Mouse (Mus musculus): ENCODE data around the gene Il1rl2.
"Not testable (repeated sequence)": the region's sequence is repeated elsewhere in the genome, so short reads cannot be mapped to it uniquely, and the experiment has no call there.

Gene Il1rl2

GRCm38 (mm10) chr1:40324457-40324856, at the start of gene Il1rl2:
TSS of gene Il1rl2 (plus strand) at chr1:40324610.
- DNase-seq (ENCODE audit: low spot score in 2 of 2): no peak

GRCm38 (mm10) chr1:40275285-40276013, 49.0 kb upstream of the Il1rl2 start:
- no peak for DNase-seq (ENCODE audit: low spot score in 2 of 2)

GRCm38 (mm10) chr1:40277944-40278343, 46.5 kb upstream of the Il1rl2 start:
- no peak for DNase-seq (ENCODE audit: low spot score in 2 of 2)

GRCm38 (mm10) chr1:40278720-40279119, 45.7 kb upstream of the Il1rl2 start:
- DNase-seq (ENCODE audit: low spot score in 2 of 2): no peak

- no peak for DNase-seq (ENCODE audit: low spot score in 2 of 2)
Observed at GRCm38 (mm10) chr1:40279182-40279743, 45.1 kb upstream of the Il1rl2 start.

GRCm38 (mm10) chr1:40281950-40282349, 42.5 kb upstream of the Il1rl2 start:
- no peak for DNase-seq (ENCODE audit: low spot score in 2 of 2)

GRCm38 (mm10) chr1:40282394-40282793, 42.0 kb upstream of the Il1rl2 start:
- DNase-seq (ENCODE audit: low spot score in 2 of 2): no peak

GRCm38 (mm10) chr1:40283995-40284394, 40.4 kb upstream of the Il1rl2 start:
- DNase-seq (ENCODE audit: low spot score in 2 of 2): no peak

GRCm38 (mm10) chr1:40290489-40291255, 33.7 kb upstream of the Il1rl2 start:
- DNase-seq (ENCODE audit: low spot score in 2 of 2): no peak

- no peak for DNase-seq (ENCODE audit: low spot score in 2 of 2)
Observed at GRCm38 (mm10) chr1:40292231-40292630, 32.2 kb upstream of the Il1rl2 start.

- no peak for DNase-seq (ENCODE audit: low spot score in 2 of 2)
Observed at GRCm38 (mm10) chr1:40293891-40294290, 30.5 kb upstream of the Il1rl2 start.

GRCm38 (mm10) chr1:40294824-40295223, 29.6 kb upstream of the Il1rl2 start:
- no peak for DNase-seq (ENCODE audit: low spot score in 2 of 2)

GRCm38 (mm10) chr1:40298053-40298452, 26.4 kb upstream of the Il1rl2 start:
- DNase-seq (ENCODE audit: low spot score in 2 of 2): no peak

- DNase-seq (ENCODE audit: low spot score in 2 of 2): no peak
Observed at GRCm38 (mm10) chr1:40303179-40303866, 21.1 kb upstream of the Il1rl2 start.

GRCm38 (mm10) chr1:40304321-40304720, 20.1 kb upstream of the Il1rl2 start:
- not testable (repeated sequence) for DNase-seq (ENCODE audit: low spot score in 2 of 2)

- no peak for DNase-seq (ENCODE audit: low spot score in 2 of 2)
Observed at GRCm38 (mm10) chr1:40306111-40306510, 18.3 kb upstream of the Il1rl2 start.

GRCm38 (mm10) chr1:40311123-40311522, 13.3 kb upstream of the Il1rl2 start:
- no peak for DNase-seq (ENCODE audit: low spot score in 2 of 2)

GRCm38 (mm10) chr1:40311625-40312024, 12.8 kb upstream of the Il1rl2 start:
- DNase-seq (ENCODE audit: low spot score in 2 of 2): no peak

- no peak for DNase-seq (ENCODE audit: low spot score in 2 of 2)
Observed at GRCm38 (mm10) chr1:40314016-40314415, 10.4 kb upstream of the Il1rl2 start.

GRCm38 (mm10) chr1:40317657-40318056, 6.8 kb upstream of the Il1rl2 start:
- DNase-seq (ENCODE audit: low spot score in 2 of 2): no peak

- DNase-seq (ENCODE audit: low spot score in 2 of 2): no peak
Observed at GRCm38 (mm10) chr1:40321824-40322223, 2.6 kb upstream of the Il1rl2 start.

- no peak for DNase-seq (ENCODE audit: low spot score in 2 of 2)
Observed at GRCm38 (mm10) chr1:40322543-40322942, 1.9 kb upstream of the Il1rl2 start.

Measured in frontal cortex, postnatal 36 days (tissue).